ENCODE assay signal across 24 mouse cellular contexts in the genomic region with DNA sequence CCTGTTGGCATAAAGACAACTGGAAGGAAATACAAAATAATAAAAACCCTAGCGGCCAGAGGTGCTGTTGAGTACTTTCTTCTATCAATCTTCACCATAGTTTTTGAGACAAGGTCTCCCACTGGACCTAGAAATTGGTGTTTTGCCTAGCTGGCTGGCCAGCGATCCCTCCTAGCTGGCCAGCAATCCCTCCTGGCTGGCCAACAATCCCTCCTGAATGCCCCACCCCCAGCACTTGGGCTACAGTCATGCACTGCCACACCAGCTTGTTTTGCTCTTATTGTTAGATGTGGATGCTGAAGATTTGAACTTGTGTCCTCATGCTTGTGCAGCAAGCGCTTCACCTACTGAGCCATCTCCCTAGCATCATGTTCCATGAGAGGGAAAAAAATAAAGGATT. TPM values are rescaled to one million over a fixed set of nuclear protein-coding genes. Genes with fewer than 3 reads are reported as not detected.
DNase-seq lines count a peak whose midpoint lies in the region; TF ChIP-seq lines count a peak whose summit lies in the region.
"Had no signal": no experiment of that assay in that cellular context is flagged by ENCODE, and none has a peak within 500 bp of the region (broad histone marks: within the 10 kb centered on the region; RNA-seq: fewer than 3 reads in every experiment).

No protein-coding gene starts in this region.

- H3K27me3 ChIP-seq in heart, adult 2 months (ENCODE audit: control insufficient read depth, insufficient read depth, low read length) = no peaks in the 10 kb centered on the region
- H3K27me3 ChIP-seq in hindbrain, embryonic 10.5 days (ENCODE audit: insufficient read depth, poor library complexity, severe bottlenecking) = no peaks in the 10 kb centered on the region
- H3K27me3 ChIP-seq: CH12.LX; forebrain, embryonic 13.5 days; limb, embryonic 13.5 days; liver, embryonic 13.5 days; neural tube, embryonic 15.5 days; stomach, embryonic 15.5 days had no signal

- H3K9ac ChIP-seq in heart, adult 2 months (ENCODE audit: low read depth, low read length) = no peak overlapping the region
- H3K9ac ChIP-seq: forebrain, embryonic 13.5 days; limb, embryonic 13.5 days; liver, embryonic 13.5 days; neural tube, embryonic 15.5 days; stomach, embryonic 15.5 days had no signal

- H3K36me3 ChIP-seq in heart, adult 2 months (ENCODE audit: control insufficient read depth, insufficient read depth, low read length) = no peaks in the 10 kb centered on the region
- no peaks in the 10 kb centered on the region for H3K36me3 ChIP-seq in hindbrain, embryonic 10.5 days
- H3K36me3 ChIP-seq: G1E; limb, embryonic 13.5 days; liver, embryonic 13.5 days; neural tube, embryonic 15.5 days; stomach, embryonic 15.5 days had no signal

- no peak overlapping the region for H3K4me3 ChIP-seq in heart, adult 2 months
- no peak overlapping the region for H3K4me3 ChIP-seq in hindbrain, embryonic 10.5 days
- H3K4me3 ChIP-seq: forebrain, embryonic 13.5 days; limb, embryonic 13.5 days; liver, embryonic 13.5 days; neural tube, embryonic 15.5 days; stomach, embryonic 15.5 days had no signal

- peak; percentile 49 to 70 for DNase-seq in cerebellum, postnatal 10 days
- DNase-seq in cerebellum, adult 9-10 months = no peak
- DNase-seq in heart, adult 2 months = peak; percentile 41 to 50
- DNase-seq in heart, postnatal 4 days = no peak
- DNase-seq in kidney, postnatal 14 days = peak; percentile 8
- no peak for DNase-seq in kidney, adult 11 months
- DNase-seq in hindbrain, embryonic 10.5 days (ENCODE audit: low spot score) = no peak
- DNase-seq: B cell, adult 2 months; cerebellum, adult 11-12 months; layer of hippocampus, adult 9-11 months; liver, embryonic 13.5 days; lung, adult 2 months; lung, postnatal 14 days; right cerebral cortex, adult 18-20 months; right cerebral cortex, postnatal 4 days; thymus, postnatal 25 days had no signal

- TF ChIP-seq CTCF in heart, adult 2 months (IDR thresholded peaks at IDR 0.05) = no peak

- no peaks in the 10 kb centered on the region for H3K9me3 ChIP-seq in hindbrain, embryonic 10.5 days
- H3K9me3 ChIP-seq: forebrain, embryonic 13.5 days; G1E; limb, embryonic 13.5 days; liver, embryonic 13.5 days; neural tube, embryonic 15.5 days; stomach, embryonic 15.5 days had no signal

- 81% methylated on average over 3 of the region's 3 CpGs for WGBS in heart, adult 2 months
- WGBS in hindbrain, embryonic 10.5 days = 91% methylated on average over 3 of the region's 3 CpGs

- H3K4me1 ChIP-seq in heart, adult 2 months (ENCODE audit: control insufficient read depth, insufficient read depth, low read length) = no peaks in the 10 kb centered on the region
- H3K4me1 ChIP-seq in hindbrain, embryonic 10.5 days (replicated peaks) = no peaks in the 10 kb centered on the region
- H3K4me1 ChIP-seq: liver, embryonic 13.5 days; neural tube, embryonic 15.5 days; stomach, embryonic 15.5 days had no signal

- H3K79me2 ChIP-seq in heart, adult 2 months (replicated peaks; ENCODE audit: control insufficient read depth, insufficient read depth, low read length) = no peaks in the 10 kb centered on the region

- H3K27ac ChIP-seq in heart, adult 2 months = no peak overlapping the region
- H3K27ac ChIP-seq in hindbrain, embryonic 10.5 days = no peak overlapping the region
- H3K27ac ChIP-seq: forebrain, embryonic 13.5 days; hindbrain, postnatal 0 days; limb, embryonic 13.5 days; liver, embryonic 13.5 days; neural tube, embryonic 15.5 days; stomach, embryonic 15.5 days had no signal

- intact Hi-C loops in heart, adult 2 months (cut with DNase I) = no loop called here

- no peak for TF ChIP-seq POLR2A in heart, adult 2 months (IDR thresholded peaks at IDR 0.05; ENCODE audit: insufficient read depth, low read depth, low read length)

- no peak for TF ChIP-seq EP300 in heart, adult 2 months (IDR thresholded peaks at IDR 0.05; ENCODE audit: insufficient read depth, low read depth, low read length)

RNA-seq across cellular contexts. Expression of a gene that starts 54.9 kb away (rescaled TPM):
- 10 to 100 TPM; 46.9 to 48.1 TPM for total RNA-seq in heart, adult 2 months (2021)
- 30.5 and 52.4 TPM in 2 replicates for polyA plus RNA-seq in heart, adult 2 months (2012; rRNA removed)
- 10 to 100 TPM; 72.3 to 72.8 TPM for total RNA-seq in heart, postnatal 4 days (2021)
- polyA plus RNA-seq in hindbrain, embryonic 10.5 days (2016; fragmentation: Nextera tagmentation; extraction: Ambion mirVana) = 34.5 and 36.5 TPM in 2 replicates
- total RNA-seq: megakaryocyte progenitor cell, adult 5-6 weeks had no signal
- polyA plus RNA-seq: G1E had no signal

Comparison
In these comparisons a context has a peak if more than half of its experiments do, and no peak if none do; other contexts are left out.
1. DNase-seq: peak in cerebellum, postnatal 10 days (2 of 2), heart, adult 2 months (2 of 2) and kidney, postnatal 14 days (single experiment); none in cerebellum, adult 9-10 months (single experiment), heart, postnatal 4 days (single experiment), kidney, adult 11 months (single experiment) and hindbrain, embryonic 10.5 days (single experiment).